Mouse (Mus musculus) erythroblast, adult 5-6 weeks (primary cell): ENCODE measurements around the gene Shank3. TPM values are rescaled to one million over a fixed set of nuclear protein-coding genes. Genes with fewer than 3 reads are reported as not detected.

Experiments
- ATAC-seq: replicated peaks from 2 replicates; pipeline ENCODE4 v1.8.0; 2016; ENCODE audit warnings: moderate number of reproducible peaks, mild to moderate bottlenecking, moderate TSS enrichment, inconsistent platforms; ENCODE audit not compliant: poor library complexity, low FRiP score, severe bottlenecking
- total RNA-seq, 2 experiments: library from RNA; stranded (forward) in 1 of 2; stranded (reverse) in 1 of 2; fragments of 150-400 nt in 1 of 2; fragments of 200-764, 138-1000 nt in 1 of 2; gene quantifications; 2 replicates each; pipeline versions ENCODE4 v1.2.3 to v1.2.4; 2015 to 2017; ENCODE audit warnings: low replicate concordance in 2 of 2

Gene Shank3
- total RNA-seq, 2 experiments from 2014 or later = 0.77 to 1.0 TPM

DNA sequence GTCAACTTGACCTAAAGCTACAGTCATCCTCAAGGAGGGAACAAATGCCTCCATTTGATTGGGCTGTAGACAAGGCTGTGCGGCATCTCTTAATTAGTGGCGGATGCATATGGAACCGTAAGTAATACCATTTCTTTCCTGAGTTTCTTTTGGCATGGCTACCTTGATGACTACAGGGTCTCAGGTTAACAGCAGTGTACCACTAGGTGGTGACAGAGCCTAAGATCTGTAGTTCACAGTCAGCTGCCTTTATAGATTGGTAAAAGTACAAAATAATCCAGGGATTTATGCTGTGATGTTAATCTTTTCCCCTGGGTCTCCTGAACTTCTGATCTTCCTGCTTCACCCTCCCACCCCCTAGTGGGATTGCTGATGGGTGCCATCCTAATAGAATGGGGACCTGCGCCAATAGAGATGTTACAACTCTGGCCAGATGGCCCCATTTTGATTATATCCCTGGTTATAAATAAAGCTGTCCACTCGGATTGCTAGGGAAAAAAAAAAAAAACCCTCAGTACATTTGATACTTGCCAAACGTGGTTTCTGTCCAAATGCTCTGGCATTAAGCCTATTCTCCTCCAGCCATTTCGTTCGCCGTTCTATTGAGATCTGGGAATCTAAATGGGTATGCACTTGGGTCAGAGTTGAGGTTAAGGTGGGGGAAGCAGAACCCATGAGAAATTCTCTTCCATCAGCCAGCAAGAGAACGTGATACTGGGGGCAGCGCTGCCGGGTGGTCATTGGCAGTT, 106.6 kb downstream of the Shank3 start:
- ATAC-seq = no peak

DNA sequence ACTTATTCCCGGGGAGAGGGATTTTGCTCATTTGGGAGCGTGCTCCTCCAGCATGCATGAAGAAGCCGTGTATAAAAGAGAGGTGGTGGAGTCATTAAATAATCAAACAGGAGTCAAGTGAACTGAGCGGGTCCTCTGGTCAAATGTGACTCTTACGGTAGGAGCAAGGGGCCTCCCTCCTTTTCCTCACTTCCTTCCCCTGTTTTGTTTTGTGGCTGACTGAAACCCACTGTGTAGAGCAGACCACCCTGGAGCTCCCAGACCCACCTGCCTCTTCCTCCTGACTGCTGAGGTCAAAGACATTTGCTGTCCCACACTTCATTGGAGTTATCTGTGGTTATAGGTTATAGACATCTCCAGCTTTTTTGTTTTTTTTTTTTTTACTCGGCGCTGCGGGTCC, 108.1 kb downstream of the Shank3 start:
- no peak for ATAC-seq

DNA sequence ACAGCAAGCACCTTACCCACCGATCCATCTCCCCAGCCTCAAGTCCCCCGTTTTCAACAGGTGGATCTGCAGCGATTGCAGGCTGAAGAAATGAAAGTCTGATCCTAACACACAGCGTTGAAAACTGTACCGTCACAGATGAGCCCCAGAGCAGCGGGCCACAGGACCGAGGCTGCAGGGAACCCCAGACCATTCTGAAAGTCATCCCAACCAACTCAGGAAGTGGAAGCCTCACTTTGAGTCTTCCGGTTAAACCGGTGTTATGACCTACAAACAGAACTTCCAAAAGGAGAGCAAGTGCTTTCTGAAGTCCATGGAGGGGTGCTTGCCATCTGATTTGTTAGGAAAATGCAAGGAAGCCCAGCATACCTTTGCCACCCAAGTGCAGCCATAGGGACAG, 108.5 kb downstream of the Shank3 start:
- ATAC-seq = no peak

Other genes starting within 250 kb of the Shank3 start
- 38.9 and 39.6 TPM in 2 replicates for gene Sbf1, start 184.3 kb upstream of the Shank3 start, total RNA-seq (2015; ENCODE audit: low replicate concordance)
- gene Sbf1, start 184.3 kb upstream of the Shank3 start, total RNA-seq (2017; ENCODE audit: low replicate concordance) = 11.2 and 22.4 TPM in 2 replicates
- not detected in 2 replicates for gene Adm2, start 176.9 kb upstream of the Shank3 start, total RNA-seq (2015; ENCODE audit: low replicate concordance)
- not detected in 2 replicates for gene Adm2, start 176.9 kb upstream of the Shank3 start, total RNA-seq (2017; ENCODE audit: low replicate concordance)
- gene Miox, start 165.2 kb upstream of the Shank3 start, total RNA-seq (2015; ENCODE audit: low replicate concordance) = not detected in 2 replicates
- gene Miox, start 165.2 kb upstream of the Shank3 start, total RNA-seq (2017; ENCODE audit: low replicate concordance) = not detected in 2 replicates
- gene Lmf2, start 144.0 kb upstream of the Shank3 start, total RNA-seq (2015; ENCODE audit: low replicate concordance) = 18.6 and 21.3 TPM in 2 replicates
- 8.3 and 9.1 TPM in 2 replicates for gene Lmf2, start 144.0 kb upstream of the Shank3 start, total RNA-seq (2017; ENCODE audit: low replicate concordance)
- gene Ncaph2, start 143.9 kb upstream of the Shank3 start, total RNA-seq (2015; ENCODE audit: low replicate concordance) = 30.6 and 48.1 TPM in 2 replicates
- 60.7 and 118 TPM in 2 replicates for gene Ncaph2, start 143.9 kb upstream of the Shank3 start, total RNA-seq (2017; ENCODE audit: low replicate concordance)
- gene Sco2, start 125.8 kb upstream of the Shank3 start, total RNA-seq (2015; ENCODE audit: low replicate concordance) = 1.3 and 5.2 TPM in 2 replicates
- gene Sco2, start 125.8 kb upstream of the Shank3 start, total RNA-seq (2017; ENCODE audit: low replicate concordance) = 0.68 and 2.1 TPM in 2 replicates
- gene Tymp, start 122.6 kb upstream of the Shank3 start, total RNA-seq (2015; ENCODE audit: low replicate concordance) = not detected in 2 replicates
- gene Tymp, start 122.6 kb upstream of the Shank3 start, total RNA-seq (2017; ENCODE audit: low replicate concordance) = not detected in 2 replicates
- gene Odf3b, start 120.3 kb upstream of the Shank3 start, total RNA-seq (2015; ENCODE audit: low replicate concordance) = not detected in 2 replicates
- 2.3 TPM in 1 of 2 replicates, not detected in the other for gene Odf3b, start 120.3 kb upstream of the Shank3 start, total RNA-seq (2017; ENCODE audit: low replicate concordance)
- gene Klhdc7b, start 114.7 kb upstream of the Shank3 start, total RNA-seq (2015; ENCODE audit: low replicate concordance) = not detected in 2 replicates
- not detected in 2 replicates for gene Klhdc7b, start 114.7 kb upstream of the Shank3 start, total RNA-seq (2017; ENCODE audit: low replicate concordance)
- not detected in 2 replicates for gene Syce3, start 89.1 kb upstream of the Shank3 start, total RNA-seq (2015; ENCODE audit: low replicate concordance)
- gene Syce3, start 89.1 kb upstream of the Shank3 start, total RNA-seq (2017; ENCODE audit: low replicate concordance) = not detected in 2 replicates
- gene Cpt1b, start 73.8 kb upstream of the Shank3 start, total RNA-seq (2015; ENCODE audit: low replicate concordance) = 2.1 and 6.9 TPM in 2 replicates
- gene Cpt1b, start 73.8 kb upstream of the Shank3 start, total RNA-seq (2017; ENCODE audit: low replicate concordance) = 0.84 and 4.4 TPM in 2 replicates
- gene C730034F03Rik, start 70.0 kb upstream of the Shank3 start, total RNA-seq (2015; ENCODE audit: low replicate concordance) = 0.58 and 1.0 TPM in 2 replicates
- gene C730034F03Rik, start 70.0 kb upstream of the Shank3 start, total RNA-seq (2017; ENCODE audit: low replicate concordance) = 1.4 and 5.3 TPM in 2 replicates
- not detected in 2 replicates for gene Gm44502, start 69.9 kb upstream of the Shank3 start, total RNA-seq (2015; ENCODE audit: low replicate concordance)
- gene Gm44502, start 69.9 kb upstream of the Shank3 start, total RNA-seq (2017; ENCODE audit: low replicate concordance) = 0.14 TPM in 1 of 2 replicates, not detected in the other
- 82.0 and 92.2 TPM in 2 replicates for gene Chkb, start 69.7 kb upstream of the Shank3 start, total RNA-seq (2015; ENCODE audit: low replicate concordance)
- gene Chkb, start 69.7 kb upstream of the Shank3 start, total RNA-seq (2017; ENCODE audit: low replicate concordance) = 28.6 and 30.9 TPM in 2 replicates
- 0.19 and 0.21 TPM in 2 replicates for gene Mapk8ip2, start 45.7 kb upstream of the Shank3 start, total RNA-seq (2015; ENCODE audit: low replicate concordance)
- gene Mapk8ip2, start 45.7 kb upstream of the Shank3 start, total RNA-seq (2017; ENCODE audit: low replicate concordance) = 0.14 and 0.34 TPM in 2 replicates
- gene Arsa, start 22.2 kb upstream of the Shank3 start, total RNA-seq (2015; ENCODE audit: low replicate concordance) = 0.42 TPM in 1 of 2 replicates, not detected in the other
- 1.5 and 2.2 TPM in 2 replicates for gene Arsa, start 22.2 kb upstream of the Shank3 start, total RNA-seq (2017; ENCODE audit: low replicate concordance)
- not detected in 2 replicates for gene Acr, start 68.7 kb downstream of the Shank3 start, total RNA-seq (2015; ENCODE audit: low replicate concordance)
- gene Acr, start 68.7 kb downstream of the Shank3 start, total RNA-seq (2017; ENCODE audit: low replicate concordance) = not detected in 2 replicates
- 0.84 and 5.0 TPM in 2 replicates for gene Rabl2, start 92.3 kb downstream of the Shank3 start, total RNA-seq (2015; ENCODE audit: low replicate concordance)
- gene Rabl2, start 92.3 kb downstream of the Shank3 start, total RNA-seq (2017; ENCODE audit: low replicate concordance) = 4.5 and 5.6 TPM in 2 replicates